Mouse (Mus musculus): Measurements from ENCODE around the gene Hmg20b. TPM values are rescaled to one million over a fixed set of nuclear protein-coding genes. Genes with fewer than 3 reads are reported as not detected.

Hmg20b gene
- total and polyA plus RNA-seq, 2 experiments from 2014 or later = 80.7 to 92.3 TPM

GRCm38 (mm10) chr10:81378553-81379182, 28.4 kb upstream of the Hmg20b start:
- ATAC-seq (ENCODE audit: insufficient read depth, low read depth) (peak; percentile 94), DNase-seq (ENCODE audit: low spot score) (peak; percentile 100)
- peak overlapping the region; percentile 87 for H3K4me3 ChIP-seq (ENCODE audit: low read depth, low read length)
- H3K27ac ChIP-seq (ENCODE audit: low read depth) = peak overlapping the region; percentile 51; the same call in 1 of the 2 replicates
- H3K9ac ChIP-seq (replicated peaks; ENCODE audit: low read depth, low read length) = peak overlapping the region; percentile 43; the same call in 1 of the 2 replicates
- H3K4me1 ChIP-seq (ENCODE audit: control insufficient read depth, insufficient read depth) = peaks cover 17% of the 10 kb centered on the region
- under 1% methylated on average over 46 of the region's 46 CpGs for WGBS
- H3K9me3 ChIP-seq (replicated peaks; ENCODE audit: control insufficient read depth, low read length) = no peaks in the 10 kb centered on the region
- TF ChIP-seq EP300 (IDR thresholded peaks at IDR 0.05; ENCODE audit: low read depth) = no peak
- 0 out of 2 replicates have a peak, but pooled peaks have one; percentile 23 for TF ChIP-seq CTCF (IDR thresholded peaks at IDR 0.05; ENCODE audit: low read depth)
- no peaks in the 10 kb centered on the region for H3K27me3 ChIP-seq (ENCODE audit: control insufficient read depth, insufficient read depth, low read length)
- H3K36me3 ChIP-seq (replicated peaks; ENCODE audit: control insufficient read depth, insufficient read depth, low read length) = peaks cover 19% of the 10 kb centered on the region
- H3K4me2 ChIP-seq (ENCODE audit: low read depth, low read length) = peak overlapping the region; percentile 71

DNA sequence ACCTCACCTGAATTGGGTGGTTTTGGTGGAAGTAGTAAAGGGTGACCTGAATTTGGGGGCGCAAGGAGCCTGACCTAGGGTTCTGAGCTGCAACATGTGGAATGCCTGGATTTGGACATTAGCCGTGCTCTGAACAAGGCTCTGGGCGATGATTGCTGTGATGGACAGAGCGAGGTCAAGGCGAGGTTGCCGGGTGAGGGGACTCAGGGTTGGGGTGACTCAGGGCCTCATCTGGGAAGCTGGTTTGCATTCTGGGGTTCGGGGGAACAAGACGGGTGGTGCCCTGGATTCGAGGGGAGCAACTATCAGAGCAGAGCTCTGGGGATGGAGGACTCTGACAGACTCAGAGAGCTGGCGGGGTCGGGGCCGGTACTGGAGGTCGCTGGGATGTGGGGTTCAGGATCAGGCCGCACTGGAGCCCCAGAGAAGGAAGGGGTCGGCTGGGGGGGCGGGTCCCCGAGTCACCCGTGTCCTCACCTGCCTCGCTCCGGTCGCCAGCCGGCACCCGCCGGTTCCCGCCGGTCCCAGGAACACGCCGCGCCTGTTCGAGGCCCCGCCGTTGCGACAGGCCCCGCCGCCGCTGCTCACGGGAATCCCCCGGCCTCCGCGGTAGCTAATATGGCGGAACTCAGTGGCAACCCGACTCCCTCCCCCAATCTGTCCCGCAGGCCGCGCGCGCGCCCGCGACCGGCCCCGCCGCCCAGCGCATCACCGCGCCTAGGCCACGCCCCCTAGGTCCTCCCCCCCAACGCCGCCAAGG, 27.7 kb upstream of the Hmg20b start, which contains the start of gene Fzr1:
Gene Fzr1 (minus strand): TSS at position 724 of the 760 bp plus-strand sequence.
- TF ChIP-seq EP300 (IDR thresholded peaks at IDR 0.05; ENCODE audit: low read depth) = no peak
- no peak for TF ChIP-seq CTCF (IDR thresholded peaks at IDR 0.05; ENCODE audit: low read depth)
- DNase-seq (ENCODE audit: low spot score) (no peak), ATAC-seq (ENCODE audit: insufficient read depth, low read depth) (peak; percentile 2; the same call in 1 of the 2 replicates)
- Histone ChIP-seq H3K9ac (replicated peaks; ENCODE audit: low read depth, low read length) (peak within 1 kb of the TSS; percentile 92), H3K9me3 (replicated peaks; ENCODE audit: control insufficient read depth, low read length) (no peaks in the 10 kb centered on the region), H3K4me3 (ENCODE audit: low read depth, low read length) (peak within 1 kb of the TSS; percentile 87), H3K4me1 (ENCODE audit: control insufficient read depth, insufficient read depth) (peaks cover 17% of the 10 kb centered on the region), H3K36me3 (replicated peaks; ENCODE audit: control insufficient read depth, insufficient read depth, low read length) (peaks cover 24% of the 10 kb centered on the region), H3K4me2 (ENCODE audit: low read depth, low read length) (peak within 1 kb of the TSS; percentile 83), H3K27ac (ENCODE audit: low read depth) (peak within 1 kb of the TSS; percentile 78), H3K27me3 (ENCODE audit: control insufficient read depth, insufficient read depth, low read length) (no peaks in the 10 kb centered on the region)
- under 1% methylated on average over 54 of the region's 59 CpGs for WGBS

GRCm38 (mm10) chr10:81377362-81377664, 27.0 kb upstream of the Hmg20b start:
- H3K27me3 ChIP-seq (ENCODE audit: control insufficient read depth, insufficient read depth, low read length) = no peaks in the 10 kb centered on the region
- H3K36me3 ChIP-seq (replicated peaks; ENCODE audit: control insufficient read depth, insufficient read depth, low read length) = peaks cover 24% of the 10 kb centered on the region
- H3K4me1 ChIP-seq (ENCODE audit: control insufficient read depth, insufficient read depth) = peaks cover 17% of the 10 kb centered on the region
- H3K9ac ChIP-seq (replicated peaks; ENCODE audit: low read depth, low read length) = peak overlapping the region; percentile 92
- DNase-seq (ENCODE audit: low spot score) (no peak), ATAC-seq (ENCODE audit: insufficient read depth, low read depth) (no peak)
- peak overlapping the region; percentile 87 for H3K4me3 ChIP-seq (ENCODE audit: low read depth, low read length)
- H3K27ac ChIP-seq (ENCODE audit: low read depth) = peak overlapping the region; percentile 36; the same call in 1 of the 2 replicates
- no peaks in the 10 kb centered on the region for H3K9me3 ChIP-seq (replicated peaks; ENCODE audit: control insufficient read depth, low read length)
- WGBS = 41% methylated on average over 2 of the region's 2 CpGs
- TF ChIP-seq EP300 (IDR thresholded peaks at IDR 0.05; ENCODE audit: low read depth) = no peak
- no peak for TF ChIP-seq CTCF (IDR thresholded peaks at IDR 0.05; ENCODE audit: low read depth)
- peak overlapping the region; percentile 83 for H3K4me2 ChIP-seq (ENCODE audit: low read depth, low read length)

- Histone ChIP-seq H3K4me2 (ENCODE audit: low read depth, low read length) (peak overlapping the region; percentile 83), H3K27me3 (ENCODE audit: control insufficient read depth, insufficient read depth, low read length) (no peaks in the 10 kb centered on the region), H3K9ac (replicated peaks; ENCODE audit: low read depth, low read length) (peak overlapping the region; percentile 92), H3K27ac (ENCODE audit: low read depth) (peak overlapping the region; percentile 36; the same call in 1 of the 2 replicates), H3K9me3 (replicated peaks; ENCODE audit: control insufficient read depth, low read length) (no peaks in the 10 kb centered on the region), H3K4me1 (ENCODE audit: control insufficient read depth, insufficient read depth) (peaks cover 17% of the 10 kb centered on the region), H3K36me3 (replicated peaks; ENCODE audit: control insufficient read depth, insufficient read depth, low read length) (peaks cover 24% of the 10 kb centered on the region), H3K4me3 (ENCODE audit: low read depth, low read length) (peak overlapping the region; percentile 87)
- TF ChIP-seq EP300 (IDR thresholded peaks at IDR 0.05; ENCODE audit: low read depth) (no peak), CTCF (IDR thresholded peaks at IDR 0.05; ENCODE audit: low read depth) (no peak)
- WGBS = 40% methylated on average over 6 of the region's 6 CpGs
- DNase-seq (ENCODE audit: low spot score) (no peak), ATAC-seq (ENCODE audit: insufficient read depth, low read depth) (no peak)
Measured at GRCm38 (mm10) chr10:81376561-81377361, 26.5 kb upstream of the Hmg20b start.

DNA sequence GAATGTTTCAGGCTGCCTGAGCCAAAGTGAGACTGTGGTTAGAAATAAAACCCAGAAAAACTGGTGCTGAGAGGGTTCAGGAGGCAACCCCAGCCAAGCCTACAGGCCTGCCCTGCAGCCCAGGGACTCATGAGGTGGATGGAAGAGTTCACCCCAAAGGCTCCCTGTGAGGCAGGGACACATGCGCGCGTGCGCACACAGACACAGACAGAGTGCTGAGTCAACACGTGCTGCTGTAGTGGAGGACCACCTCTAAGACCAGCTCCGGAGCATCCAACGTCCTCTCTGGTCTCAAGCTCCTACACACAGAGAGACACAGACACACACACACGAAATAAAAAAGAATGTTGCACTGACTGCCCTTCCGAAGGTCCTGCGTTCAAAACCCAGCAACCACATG, 25.0 kb upstream of the Hmg20b start:
- TF ChIP-seq CTCF (IDR thresholded peaks at IDR 0.05; ENCODE audit: low read depth) (no peak), EP300 (IDR thresholded peaks at IDR 0.05; ENCODE audit: low read depth) (no peak)
- Histone ChIP-seq H3K27me3 (ENCODE audit: control insufficient read depth, insufficient read depth, low read length) (no peaks in the 10 kb centered on the region), H3K4me2 (ENCODE audit: low read depth, low read length) (no peak overlapping the region), H3K9ac (replicated peaks; ENCODE audit: low read depth, low read length) (no peak overlapping the region), H3K4me1 (ENCODE audit: control insufficient read depth, insufficient read depth) (peaks cover 17% of the 10 kb centered on the region), H3K9me3 (replicated peaks; ENCODE audit: control insufficient read depth, low read length) (no peaks in the 10 kb centered on the region), H3K27ac (ENCODE audit: low read depth) (no peak overlapping the region), H3K36me3 (replicated peaks; ENCODE audit: control insufficient read depth, insufficient read depth, low read length) (peaks cover 34% of the 10 kb centered on the region), H3K4me3 (ENCODE audit: low read depth, low read length) (no peak overlapping the region)
- DNase-seq (ENCODE audit: low spot score) (no peak), ATAC-seq (ENCODE audit: insufficient read depth, low read depth) (no peak)
- WGBS = 91% methylated on average over 10 of the region's 10 CpGs

Data from heart, postnatal 0 days (tissue).